Mouse (Mus musculus) retina, adult 2 months (tissue): ENCODE measurements around the gene Ttc28.

Experiments
- DNase-seq: peaks from one replicate; pipeline ENCODE4 v3.0.0-alpha.2; 2012; ENCODE audit warnings: low read depth, low spot score

The Ttc28 gene

GRCm38 (mm10) chr5:111205817-111206216 lies 326.2 kb downstream of the Ttc28 start:
- DNase-seq = no peak

GRCm38 (mm10) chr5:111207924-111208659 lies 328.5 kb downstream of the Ttc28 start:
- DNase-seq = no peak

- no peak for DNase-seq
Observed at GRCm38 (mm10) chr5:111208660-111208969, 329.0 kb downstream of the Ttc28 start.

- no peak for DNase-seq
Observed at GRCm38 (mm10) chr5:111213935-111214450, 334.4 kb downstream of the Ttc28 start.

- DNase-seq = no peak
Observed at GRCm38 (mm10) chr5:111214890-111215289, 335.3 kb downstream of the Ttc28 start.

GRCm38 (mm10) chr5:111215722-111216121 lies 336.1 kb downstream of the Ttc28 start:
- no peak for DNase-seq

GRCm38 (mm10) chr5:111216166-111216565 lies 336.6 kb downstream of the Ttc28 start:
- no peak for DNase-seq

- no peak for DNase-seq
Observed at GRCm38 (mm10) chr5:111217447-111218110, 338.0 kb downstream of the Ttc28 start.

GRCm38 (mm10) chr5:111218111-111218891 lies 338.7 kb downstream of the Ttc28 start:
- no peak for DNase-seq

GRCm38 (mm10) chr5:111218998-111219397 lies 339.4 kb downstream of the Ttc28 start:
- DNase-seq = no peak

- no peak for DNase-seq
Observed at GRCm38 (mm10) chr5:111220679-111221380, 341.2 kb downstream of the Ttc28 start.

- DNase-seq = no peak
Observed at GRCm38 (mm10) chr5:111222820-111223219, 343.2 kb downstream of the Ttc28 start.

- no peak for DNase-seq
Observed at GRCm38 (mm10) chr5:111225306-111225705, 345.7 kb downstream of the Ttc28 start.

- no peak for DNase-seq
Observed at GRCm38 (mm10) chr5:111226486-111226885, 346.9 kb downstream of the Ttc28 start.

GRCm38 (mm10) chr5:111227850-111228249 lies 348.2 kb downstream of the Ttc28 start:
- no peak for DNase-seq

- no peak for DNase-seq
Observed at GRCm38 (mm10) chr5:111228302-111229040, 348.9 kb downstream of the Ttc28 start.

GRCm38 (mm10) chr5:111229041-111229394 lies 349.4 kb downstream of the Ttc28 start:
- DNase-seq = no peak

- DNase-seq = no peak
Observed at GRCm38 (mm10) chr5:111229671-111230070, 350.1 kb downstream of the Ttc28 start.

- DNase-seq = no peak
Observed at GRCm38 (mm10) chr5:111231044-111231443, 351.4 kb downstream of the Ttc28 start.

- no peak for DNase-seq
Observed at GRCm38 (mm10) chr5:111231769-111232168, 352.2 kb downstream of the Ttc28 start.
